Mouse (Mus musculus) C2C12 (cell line): ENCODE results near the gene Lrrc30.

Source experiments
- CTCF ChIP-seq: IDR thresholded peaks from one replicate; pipeline ENCODE4 v1.5.1; 2011; ENCODE audit not compliant: control insufficient read depth, insufficient read depth, insufficient read length
- FOSL1 ChIP-seq: IDR thresholded peaks from one replicate; pipeline ENCODE4 v1.8.0; 2011; ENCODE audit warnings: mild to moderate bottlenecking, low read length; ENCODE audit not compliant: poor library complexity, insufficient read depth, severe bottlenecking
- MAX ChIP-seq: IDR thresholded peaks from one replicate; pipeline ENCODE4 v1.6.1; 2011; ENCODE audit warnings: mild to moderate bottlenecking, control low read depth
- MYOD1 ChIP-seq: IDR thresholded peaks from one replicate; pipeline ENCODE4 v1.6.1; 2011; ENCODE audit warnings: low read depth; ENCODE audit not compliant: control insufficient read depth, insufficient read length
- MYOG ChIP-seq: IDR thresholded peaks from one replicate; pipeline ENCODE4 v1.6.1; 2011; ENCODE audit not compliant: control insufficient read depth, insufficient read length; ENCODE audit errors: extremely low read depth
- USF1 ChIP-seq: IDR thresholded peaks from one replicate; pipeline ENCODE4 v1.6.1; 2011; ENCODE audit warnings: low read depth, mild to moderate bottlenecking, control low read depth, moderate library complexity

- no peak for TF ChIP-seq MYOG
- no peak for TF ChIP-seq MYOD1
- peak; percentile 11 for TF ChIP-seq CTCF
- no peak for TF ChIP-seq USF1
- no peak for TF ChIP-seq FOSL1
- no peak for TF ChIP-seq MAX
Measured at GRCm38 (mm10) chr17:67584937-67585579, 47.5 kb downstream of the Lrrc30 start.
